Mouse (Mus musculus): ENCODE data around the gene Tekt1. TPM values are rescaled to one million over a fixed set of nuclear protein-coding genes. Genes with fewer than 3 reads are reported as not detected.
A peak's percentile ranks its signal among the peaks of the same experiment; 100 is the strongest.

Tekt1 gene
- polyA plus RNA-seq, 2 experiments: 1.3 to 2.2 TPM

GRCm38 (mm10) chr11:72342549-72343237 lies 19.5 kb downstream of the Tekt1 start:
- H3K36me3 ChIP-seq (ENCODE audit: control insufficient read depth, insufficient read depth, low read length): no peaks in the 10 kb centered on the region
- peak; percentile 77 for DNase-seq (ENCODE audit: low spot score)
- 4% methylated on average over 7 of the region's 7 CpGs for WGBS
- ATAC-seq (ENCODE audit: low FRiP score, low read depth): peak; percentile 74
- no peaks in the 10 kb centered on the region for H3K27me3 ChIP-seq (ENCODE audit: control insufficient read depth, insufficient read depth, low read length)
- H3K4me2 ChIP-seq (replicated peaks; ENCODE audit: low read depth, low read length, severe bottlenecking): no peak overlapping the region
- H3K9ac ChIP-seq (ENCODE audit: low read depth, low read length, severe bottlenecking): no peak overlapping the region
- no peaks in the 10 kb centered on the region for H3K4me1 ChIP-seq (ENCODE audit: control insufficient read depth, insufficient read depth, low read length)
- H3K27ac ChIP-seq (replicated peaks; ENCODE audit: low read depth, low read length): no peak overlapping the region
- no peaks in the 10 kb centered on the region for H3K9me3 ChIP-seq (ENCODE audit: control insufficient read depth, low read length)
- no peak for TF ChIP-seq POLR2A (IDR thresholded peaks at IDR 0.05; ENCODE audit: borderline replicate concordance, extremely low read depth, insufficient read depth, insufficient read length)
- H3K4me3 ChIP-seq (replicated peaks; ENCODE audit: low read length): no peak overlapping the region

DNA sequence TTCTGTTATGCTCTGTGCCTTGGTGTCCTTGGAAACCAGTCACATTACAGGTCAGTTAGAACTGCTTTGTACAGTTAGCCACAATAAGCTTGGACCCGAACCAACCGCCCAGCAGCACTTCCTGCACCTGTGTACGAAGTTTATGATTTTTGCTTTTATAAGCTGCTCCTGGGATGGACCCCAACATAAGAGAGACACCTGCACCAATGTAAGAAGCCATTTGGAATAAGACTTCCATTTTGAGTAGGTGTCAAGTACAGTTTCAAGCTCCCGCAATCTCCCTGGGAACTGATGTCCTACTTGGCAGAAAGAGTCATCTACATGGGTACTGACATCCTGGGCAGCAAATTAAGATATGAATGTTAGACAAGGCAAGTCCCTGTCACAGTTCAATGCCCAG lies 22.5 kb downstream of the Tekt1 start:
- Histone ChIP-seq H3K4me1 (ENCODE audit: control insufficient read depth, insufficient read depth, low read length) (no peaks in the 10 kb centered on the region), H3K4me2 (replicated peaks; ENCODE audit: low read depth, low read length, severe bottlenecking) (no peak overlapping the region), H3K36me3 (ENCODE audit: control insufficient read depth, insufficient read depth, low read length) (no peaks in the 10 kb centered on the region), H3K4me3 (replicated peaks; ENCODE audit: low read length) (no peak overlapping the region), H3K27ac (replicated peaks; ENCODE audit: low read depth, low read length) (no peak overlapping the region), H3K9ac (ENCODE audit: low read depth, low read length, severe bottlenecking) (no peak overlapping the region), H3K27me3 (ENCODE audit: control insufficient read depth, insufficient read depth, low read length) (no peaks in the 10 kb centered on the region), H3K9me3 (ENCODE audit: control insufficient read depth, low read length) (no peaks in the 10 kb centered on the region)
- WGBS: 69% methylated on average over 4 of the region's 4 CpGs
- ATAC-seq (ENCODE audit: low FRiP score, low read depth) (no peak), DNase-seq (ENCODE audit: low spot score) (no peak)
- TF ChIP-seq POLR2A (IDR thresholded peaks at IDR 0.05; ENCODE audit: borderline replicate concordance, extremely low read depth, insufficient read depth, insufficient read length): no peak

DNA sequence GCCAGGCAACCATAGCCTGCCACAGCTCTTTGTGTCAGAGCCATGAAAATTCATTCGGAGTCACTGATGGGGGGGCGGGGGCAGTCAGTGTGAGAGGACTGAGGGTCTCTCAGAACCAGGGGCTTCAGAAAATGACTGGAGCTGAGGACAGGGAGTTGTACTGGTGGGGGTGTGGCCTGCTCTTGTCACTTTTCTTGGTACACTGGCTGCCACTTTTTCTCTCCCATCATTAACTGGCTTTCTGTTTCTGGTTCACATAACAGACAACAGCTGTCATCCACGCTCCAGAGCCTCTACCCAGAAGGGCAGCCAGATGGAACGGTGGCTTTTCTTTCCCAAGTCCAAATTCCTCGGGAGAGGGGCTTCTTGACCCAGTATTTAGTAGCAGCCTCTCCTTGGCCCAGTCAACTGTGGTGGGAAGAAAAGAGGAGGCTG lies 23.8 kb downstream of the Tekt1 start:
- Histone ChIP-seq H3K27me3 (ENCODE audit: control insufficient read depth, insufficient read depth, low read length) (no peaks in the 10 kb centered on the region), H3K4me2 (replicated peaks; ENCODE audit: low read depth, low read length, severe bottlenecking) (no peak overlapping the region), H3K27ac (replicated peaks; ENCODE audit: low read depth, low read length) (no peak overlapping the region), H3K4me3 (replicated peaks; ENCODE audit: low read length) (no peak overlapping the region), H3K4me1 (ENCODE audit: control insufficient read depth, insufficient read depth, low read length) (no peaks in the 10 kb centered on the region), H3K9me3 (ENCODE audit: control insufficient read depth, low read length) (no peaks in the 10 kb centered on the region), H3K9ac (ENCODE audit: low read depth, low read length, severe bottlenecking) (no peak overlapping the region), H3K36me3 (ENCODE audit: control insufficient read depth, insufficient read depth, low read length) (no peaks in the 10 kb centered on the region)
- no peak for ATAC-seq (ENCODE audit: low FRiP score, low read depth)
- no peak for TF ChIP-seq POLR2A (IDR thresholded peaks at IDR 0.05; ENCODE audit: borderline replicate concordance, extremely low read depth, insufficient read depth, insufficient read length)
- 42% methylated on average over 5 of the region's 5 CpGs for WGBS
- no peak for DNase-seq (ENCODE audit: low spot score)

GRCm38 (mm10) chr11:72336726-72337125 lies 25.5 kb downstream of the Tekt1 start:
- H3K36me3 ChIP-seq (ENCODE audit: control insufficient read depth, insufficient read depth, low read length): no peaks in the 10 kb centered on the region
- 89% methylated on average over 8 of the region's 8 CpGs for WGBS
- H3K4me3 ChIP-seq (replicated peaks; ENCODE audit: low read length): no peak overlapping the region
- DNase-seq (ENCODE audit: low spot score) (no peak), ATAC-seq (ENCODE audit: low FRiP score, low read depth) (no peak)
- H3K27me3 ChIP-seq (ENCODE audit: control insufficient read depth, insufficient read depth, low read length): no peaks in the 10 kb centered on the region
- H3K9ac ChIP-seq (ENCODE audit: low read depth, low read length, severe bottlenecking): no peak overlapping the region
- H3K9me3 ChIP-seq (ENCODE audit: control insufficient read depth, low read length): no peaks in the 10 kb centered on the region
- H3K4me1 ChIP-seq (ENCODE audit: control insufficient read depth, insufficient read depth, low read length): no peaks in the 10 kb centered on the region
- H3K27ac ChIP-seq (replicated peaks; ENCODE audit: low read depth, low read length): no peak overlapping the region
- TF ChIP-seq POLR2A (IDR thresholded peaks at IDR 0.05; ENCODE audit: borderline replicate concordance, extremely low read depth, insufficient read depth, insufficient read length): no peak
- no peak overlapping the region for H3K4me2 ChIP-seq (replicated peaks; ENCODE audit: low read depth, low read length, severe bottlenecking)

- Histone ChIP-seq H3K36me3 (ENCODE audit: control insufficient read depth, insufficient read depth, low read length) (no peaks in the 10 kb centered on the region), H3K27me3 (ENCODE audit: control insufficient read depth, insufficient read depth, low read length) (no peaks in the 10 kb centered on the region), H3K4me2 (replicated peaks; ENCODE audit: low read depth, low read length, severe bottlenecking) (no peak overlapping the region), H3K4me1 (ENCODE audit: control insufficient read depth, insufficient read depth, low read length) (no peaks in the 10 kb centered on the region), H3K27ac (replicated peaks; ENCODE audit: low read depth, low read length) (no peak overlapping the region), H3K4me3 (replicated peaks; ENCODE audit: low read length) (no peak overlapping the region), H3K9ac (ENCODE audit: low read depth, low read length, severe bottlenecking) (no peak overlapping the region), H3K9me3 (ENCODE audit: control insufficient read depth, low read length) (no peaks in the 10 kb centered on the region)
- no peak for ATAC-seq (ENCODE audit: low FRiP score, low read depth)
- WGBS: 85% methylated on average over 4 of the region's 4 CpGs
- no peak for TF ChIP-seq POLR2A (IDR thresholded peaks at IDR 0.05; ENCODE audit: borderline replicate concordance, extremely low read depth, insufficient read depth, insufficient read length)
- DNase-seq (ENCODE audit: low spot score): no peak
These were observed 27.6 kb downstream of the Tekt1 start for GRCm38 (mm10) chr11:72334653-72335052.
